Mouse (Mus musculus): ENCODE measurements at regions not wholly inside any gene's neighbourhood (a gene's known extent, or its start where the extent isn't known, plus 50 kb on each side); places are given as distances from the start of the nearest gene placed in this dataset.

DNA sequence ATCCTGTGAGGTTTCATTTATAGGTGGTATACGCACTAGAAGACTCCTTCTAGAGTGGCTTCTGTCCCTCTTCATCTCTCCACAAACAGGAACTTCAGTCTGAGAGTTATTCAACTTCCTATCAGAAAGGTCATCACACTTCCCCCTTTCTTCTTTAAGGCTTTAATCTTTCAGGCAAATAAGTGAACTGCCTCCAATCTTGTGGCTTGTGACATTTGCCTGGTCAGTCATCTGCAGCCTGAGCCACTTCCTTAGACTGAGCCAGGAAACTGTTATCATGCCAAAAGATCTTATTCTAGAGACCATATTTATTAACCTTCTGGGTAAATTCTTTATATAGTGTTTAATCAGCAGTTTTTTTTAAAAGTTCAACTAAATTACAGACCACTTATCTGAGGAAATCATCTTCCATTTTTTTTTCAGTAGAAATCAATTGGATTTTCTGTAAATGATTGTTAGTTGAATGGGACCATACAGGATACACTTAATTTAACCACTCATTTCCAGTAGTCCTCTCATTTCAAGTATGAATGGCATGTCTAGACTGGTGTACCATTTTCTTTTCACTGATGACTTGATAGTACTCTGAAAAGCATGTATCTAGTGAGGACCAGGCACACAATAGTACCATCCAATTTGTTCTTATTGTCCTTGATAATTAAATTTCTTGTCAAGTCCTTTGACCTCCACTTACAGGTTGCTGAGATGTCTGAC is 234.4 kb downstream of the Rprm start:
- Histone ChIP-seq H3K9ac (replicated peaks; ENCODE audit: low read length) (no peak overlapping the region), H3K4me3 (ENCODE audit: low read length) (no peak overlapping the region), H3K4me2 (replicated peaks; ENCODE audit: low read depth, low read length) (no peak overlapping the region), H3K4me1 (ENCODE audit: insufficient read depth, low read length) (no peaks in the 10 kb centered on the region), H3K36me3 (ENCODE audit: insufficient read depth, low read length) (no peaks in the 10 kb centered on the region), H3K27me3 (ENCODE audit: insufficient read depth, low read length) (no peaks in the 10 kb centered on the region), H3K9me3 (ENCODE audit: low read length) (no peaks in the 10 kb centered on the region), H3K27ac (ENCODE audit: low read length) (no peak overlapping the region)
- WGBS = 64% methylated on average over 1 of the region's 1 CpGs
- ATAC-seq (ENCODE audit: low FRiP score, low TSS enrichment) = peak; percentile 75

Data from kidney, embryonic 16.5 days (tissue).